Mouse (Mus musculus) brain, embryonic 14.5 days (tissue): Measurements from ENCODE around the gene Plod3. TPM values are rescaled to one million over a fixed set of nuclear protein-coding genes. Genes with fewer than 3 reads are reported as not detected.

Experiments used
- DNase-seq: peaks from one replicate; pipeline ENCODE4 v3.0.0-alpha.2; 2011; ENCODE audit warnings: low read depth
- CTCF ChIP-seq: fragments of 200-500 bp; IDR thresholded peaks from 2 replicates; pipeline ENCODE4 v1.5.1; 2012; ENCODE audit warnings: inconsistent platforms, mild to moderate bottlenecking, moderate library complexity, borderline replicate concordance; ENCODE audit not compliant: insufficient read depth, insufficient read length; ENCODE audit errors: extremely low read depth
- POLR2A ChIP-seq: fragments of 200-500 bp; IDR thresholded peaks from 2 replicates; pipeline ENCODE4 v1.6.1; 2012; ENCODE audit warnings: mild to moderate bottlenecking, inconsistent platforms, borderline replicate concordance; ENCODE audit not compliant: poor library complexity, insufficient read depth, insufficient read length, severe bottlenecking; ENCODE audit errors: extremely low read depth
- polyA plus RNA-seq: library from polyadenylated mRNA; depleted of rRNA; stranded (reverse); fragments of >200 nt; gene quantifications from 2 replicates; pipeline ENCODE4 v1.2.3, GENCODE M21; 2012; rRNA removed

The Plod3 gene
- polyA plus RNA-seq, 1 experiment, result 81.7 TPM

- no peak for DNase-seq
- TF ChIP-seq POLR2A (no peak), CTCF (no peak)
Observed at GRCm38 (mm10) chr5:137043997-137044396, 57.2 kb downstream of the Plod3 start.

- TF ChIP-seq POLR2A, result peak; percentile 41; the same call in 1 of the 2 replicates
- TF ChIP-seq CTCF, result no peak
- DNase-seq, result peak; percentile 100
Observed at GRCm38 (mm10) chr5:137045402-137046323, 58.8 kb downstream of the Plod3 start, which contains the start of gene Ap1s1. Gene Ap1s1, minus strand, starts transcription at chr5:137046135.

Other genes starting within 250 kb of the Plod3 start
- gene Col26a1, start 103.8 kb upstream of the Plod3 start, polyA plus RNA-seq, result 38.2 and 52.4 TPM in 2 replicates
- 56.2 and 58.2 TPM in 2 replicates for gene Ift22, start 78.9 kb upstream of the Plod3 start, polyA plus RNA-seq
- 316 and 348 TPM in 2 replicates for gene Fis1, start 33.7 kb upstream of the Plod3 start, polyA plus RNA-seq
- gene Cldn15, start 20.4 kb upstream of the Plod3 start, polyA plus RNA-seq, result 0.53 and 0.63 TPM in 2 replicates
- 89.0 and 104 TPM in 2 replicates for gene Znhit1, start 1.0 kb downstream of the Plod3 start, polyA plus RNA-seq
- gene Vgf, start 39.4 kb downstream of the Plod3 start, polyA plus RNA-seq, result 6.7 and 9.3 TPM in 2 replicates
- 162 and 163 TPM in 2 replicates for gene Ap1s1, start 59.1 kb downstream of the Plod3 start, polyA plus RNA-seq
- gene Serpine1, start 85.2 kb downstream of the Plod3 start, polyA plus RNA-seq, result 2.1 and 2.6 TPM in 2 replicates
- 1.2 and 2.2 TPM in 2 replicates for gene Trim56, start 129.2 kb downstream of the Plod3 start, polyA plus RNA-seq
- gene Muc3, start 162.3 kb downstream of the Plod3 start, polyA plus RNA-seq, result 0.05 and 0.08 TPM in 2 replicates
- 0.87 and 1.4 TPM in 2 replicates for gene Muc3a, start 225.4 kb downstream of the Plod3 start, polyA plus RNA-seq